Mouse (Mus musculus): ENCODE measurements around the gene Amdhd2. TPM values are rescaled to one million over a fixed set of nuclear protein-coding genes. Genes with fewer than 3 reads are reported as not detected.
A peak's percentile ranks its signal among the peaks of the same experiment; 100 is the strongest.

Amdhd2 gene
- total and polyA plus RNA-seq, 2 experiments from 2014 or later, result 34.0 to 58.6 TPM

DNA sequence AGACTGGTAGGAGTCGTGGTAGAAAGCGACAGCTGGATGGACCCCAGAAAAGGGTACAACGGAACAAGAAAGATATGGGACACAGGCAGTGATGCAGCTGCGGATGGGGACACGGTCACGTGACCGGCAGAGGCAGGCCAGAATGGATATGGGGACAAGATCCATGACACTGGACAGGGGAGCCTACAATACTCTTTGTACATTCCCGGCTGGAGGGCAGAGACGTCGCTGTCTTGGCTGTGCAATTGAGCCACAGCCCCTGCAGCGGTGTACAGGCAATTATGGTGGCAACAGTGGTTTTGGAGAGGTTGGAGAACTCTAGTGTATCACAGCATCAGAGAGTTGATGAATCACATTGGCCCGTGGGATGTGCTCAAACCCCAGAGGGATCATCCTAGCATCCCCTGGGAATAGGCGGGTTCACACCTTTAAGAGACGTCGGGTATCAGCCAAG lies 42.4 kb upstream of the Amdhd2 start:
- Histone ChIP-seq H3K27ac (ENCODE audit: low read depth, low read length) (peak overlapping the region; percentile 66), H3K4me2 (ENCODE audit: low read depth, low read length, poor library complexity, severe bottlenecking) (peak overlapping the region; percentile 79), H3K36me3 (ENCODE audit: insufficient read depth, low read length) (0 out of 2 replicates have a peak, but pooled peaks cover 3% of the 10 kb centered on the region), H3K27me3 (ENCODE audit: insufficient read depth, low read length) (no peaks in the 10 kb centered on the region), H3K4me1 (ENCODE audit: insufficient read depth, low read length) (peaks cover 60% of the 10 kb centered on the region), H3K4me3 (ENCODE audit: low read depth, low read length) (peak overlapping the region; percentile 69), H3K9ac (replicated peaks; ENCODE audit: low read length, poor library complexity, severe bottlenecking) (peak overlapping the region; percentile 83), H3K9me3 (ENCODE audit: low read length) (no peaks in the 10 kb centered on the region)
- DNase-seq (ENCODE audit: low spot score) (peak; percentile 38), ATAC-seq (ENCODE audit: low FRiP score) (peak; percentile 10; the same call in 1 of the 2 replicates)
- TF ChIP-seq CTCF (IDR thresholded peaks at IDR 0.05), result no peak
- 4% methylated on average over 15 of the region's 15 CpGs for WGBS

- DNase-seq (ENCODE audit: low spot score), result peak; percentile 95
- ATAC-seq (ENCODE audit: low FRiP score), result peak; percentile 77
Measured at GRCm38 (mm10) chr17:24205284-24205888, 41.8 kb upstream of the Amdhd2 start, which contains the start of gene Tbc1d24. Gene Tbc1d24, minus strand, starts transcription at chr17:24205562.

GRCm38 (mm10) chr17:24204846-24205245 lies 41.3 kb upstream of the Amdhd2 start:
- ATAC-seq (ENCODE audit: low FRiP score), result no peak
- no peak for DNase-seq (ENCODE audit: low spot score)
- no peak for TF ChIP-seq CTCF (IDR thresholded peaks at IDR 0.05)
- 3% methylated on average over 7 of the region's 7 CpGs for WGBS
- Histone ChIP-seq H3K27me3 (ENCODE audit: insufficient read depth, low read length) (no peaks in the 10 kb centered on the region), H3K9ac (replicated peaks; ENCODE audit: low read length, poor library complexity, severe bottlenecking) (peak overlapping the region; percentile 83), H3K4me2 (ENCODE audit: low read depth, low read length, poor library complexity, severe bottlenecking) (peak overlapping the region; percentile 79), H3K36me3 (ENCODE audit: insufficient read depth, low read length) (0 out of 2 replicates have a peak, but pooled peaks cover 3% of the 10 kb centered on the region), H3K27ac (ENCODE audit: low read depth, low read length) (peak overlapping the region; percentile 77), H3K4me3 (ENCODE audit: low read depth, low read length) (peak overlapping the region; percentile 69), H3K9me3 (ENCODE audit: low read length) (no peaks in the 10 kb centered on the region), H3K4me1 (ENCODE audit: insufficient read depth, low read length) (peaks cover 59% of the 10 kb centered on the region)

More at GRCm38 (mm10) chr17:24205284-24205888, 41.8 kb upstream of the Amdhd2 start, which contains the start of gene Tbc1d24:
- WGBS, result under 1% methylated on average over 50 of the region's 65 CpGs
- peak within 1 kb of the TSS; percentile 69 for H3K4me3 ChIP-seq (ENCODE audit: low read depth, low read length)
- H3K9ac ChIP-seq (replicated peaks; ENCODE audit: low read length, poor library complexity, severe bottlenecking), result peak within 1 kb of the TSS; percentile 83
- no peaks in the 10 kb centered on the region for H3K9me3 ChIP-seq (ENCODE audit: low read length)
- no peak for TF ChIP-seq CTCF (IDR thresholded peaks at IDR 0.05)
- peaks cover 56% of the 10 kb centered on the region for H3K4me1 ChIP-seq (ENCODE audit: insufficient read depth, low read length)
- peak within 1 kb of the TSS; percentile 79 for H3K4me2 ChIP-seq (ENCODE audit: low read depth, low read length, poor library complexity, severe bottlenecking)
- H3K27ac ChIP-seq (ENCODE audit: low read depth, low read length), result peak within 1 kb of the TSS; percentile 77
- 0 out of 2 replicates have a peak, but pooled peaks cover 3% of the 10 kb centered on the region for H3K36me3 ChIP-seq (ENCODE audit: insufficient read depth, low read length)
- no peaks in the 10 kb centered on the region for H3K27me3 ChIP-seq (ENCODE audit: insufficient read depth, low read length)

DNA sequence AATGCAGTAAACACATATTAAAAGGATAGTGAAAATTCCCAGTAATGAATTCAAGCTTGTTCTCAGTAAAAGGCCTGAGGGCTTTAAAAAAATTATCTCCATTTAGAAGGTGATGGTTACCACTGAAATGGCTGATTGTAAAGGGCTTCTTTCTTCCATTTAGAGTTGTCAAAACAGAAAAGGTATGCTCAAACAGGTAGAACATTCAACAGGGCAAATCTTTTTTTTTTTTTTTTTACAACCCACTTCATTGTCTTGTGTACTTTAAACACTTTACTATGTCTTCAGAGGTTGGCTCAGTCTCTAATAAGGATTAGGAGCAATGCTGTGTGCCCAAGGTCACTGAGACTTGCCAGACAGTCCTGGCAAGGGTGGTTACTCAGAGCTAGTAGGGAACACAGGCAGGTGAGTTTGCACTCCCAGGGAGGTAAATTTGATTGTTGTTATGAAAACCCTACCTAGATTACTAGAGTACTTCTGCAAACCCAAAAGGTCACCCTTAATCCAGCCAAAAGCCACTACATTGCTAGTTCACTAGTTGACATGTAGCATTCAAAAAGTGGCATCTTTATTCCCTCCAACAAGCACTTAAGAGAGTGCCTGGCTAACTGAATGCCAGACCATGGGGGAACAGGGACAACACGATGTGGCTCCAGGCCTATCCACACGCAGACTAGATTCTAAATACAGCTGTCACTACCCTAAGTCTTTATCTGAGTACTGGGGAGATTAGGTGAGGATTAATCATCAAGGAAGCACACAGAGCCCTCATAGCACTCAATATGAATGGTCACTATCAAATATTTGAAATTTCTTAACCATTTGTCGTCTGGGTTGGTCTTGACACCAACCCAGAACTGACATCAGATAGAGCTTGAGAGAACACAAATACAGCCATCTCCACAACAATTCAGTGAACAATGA lies 40.3 kb upstream of the Amdhd2 start:
- Histone ChIP-seq H3K27ac (ENCODE audit: low read depth, low read length) (no peak overlapping the region), H3K4me2 (ENCODE audit: low read depth, low read length, poor library complexity, severe bottlenecking) (peak overlapping the region; percentile 79), H3K4me3 (ENCODE audit: low read depth, low read length) (peak overlapping the region; percentile 69), H3K9ac (replicated peaks; ENCODE audit: low read length, poor library complexity, severe bottlenecking) (no peak overlapping the region), H3K4me1 (ENCODE audit: insufficient read depth, low read length) (peaks cover 53% of the 10 kb centered on the region), H3K36me3 (ENCODE audit: insufficient read depth, low read length) (0 out of 2 replicates have a peak, but pooled peaks cover 3% of the 10 kb centered on the region), H3K9me3 (ENCODE audit: low read length) (no peaks in the 10 kb centered on the region), H3K27me3 (ENCODE audit: insufficient read depth, low read length) (no peaks in the 10 kb centered on the region)
- ATAC-seq (ENCODE audit: low FRiP score) (no peak), DNase-seq (ENCODE audit: low spot score) (no peak)
- no peak for TF ChIP-seq CTCF (IDR thresholded peaks at IDR 0.05)
- 59% methylated on average over 3 of the region's 3 CpGs for WGBS

DNA sequence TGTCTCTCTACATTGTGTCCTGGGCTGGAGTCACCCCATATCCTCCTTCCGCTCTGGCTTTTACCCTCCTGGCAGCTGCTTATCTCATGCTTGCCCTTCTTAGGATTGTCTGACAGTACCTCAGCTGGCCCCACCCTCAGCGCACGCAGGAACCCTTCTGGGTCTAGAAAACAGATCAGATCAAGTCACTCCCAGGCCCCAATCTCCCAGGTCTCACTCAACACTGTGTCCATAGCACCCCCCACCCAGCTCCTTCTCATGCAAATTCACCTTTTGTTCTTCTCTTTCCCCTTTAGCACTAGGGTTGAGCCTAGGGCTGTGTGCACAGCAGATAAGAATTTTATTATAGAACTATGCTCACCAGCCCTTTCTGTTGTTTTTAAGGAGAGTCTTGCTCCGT lies 39.5 kb upstream of the Amdhd2 start:
- Histone ChIP-seq H3K4me2 (ENCODE audit: low read depth, low read length, poor library complexity, severe bottlenecking) (peak overlapping the region; percentile 79), H3K4me3 (ENCODE audit: low read depth, low read length) (no peak overlapping the region; the same call in 1 of the 2 replicates), H3K9me3 (ENCODE audit: low read length) (no peaks in the 10 kb centered on the region), H3K4me1 (ENCODE audit: insufficient read depth, low read length) (peaks cover 45% of the 10 kb centered on the region), H3K27ac (ENCODE audit: low read depth, low read length) (no peak overlapping the region), H3K36me3 (ENCODE audit: insufficient read depth, low read length) (0 out of 2 replicates have a peak, but pooled peaks cover 3% of the 10 kb centered on the region), H3K27me3 (ENCODE audit: insufficient read depth, low read length) (no peaks in the 10 kb centered on the region), H3K9ac (replicated peaks; ENCODE audit: low read length, poor library complexity, severe bottlenecking) (no peak overlapping the region)
- TF ChIP-seq CTCF (IDR thresholded peaks at IDR 0.05), result no peak
- ATAC-seq (ENCODE audit: low FRiP score) (no peak), DNase-seq (ENCODE audit: low spot score) (no peak)
- 36% methylated on average over 4 of the region's 4 CpGs for WGBS

All from midbrain, postnatal 0 days (tissue).